Mouse (Mus musculus) limb, embryonic 15.5 days (tissue): ENCODE data around the gene Lrrc63. TPM values are rescaled to one million over a fixed set of nuclear protein-coding genes. Genes with fewer than 3 reads are reported as not detected.
A peak's percentile ranks its signal among the peaks of the same experiment; 100 is the strongest.

ENCODE experiments used
- ATAC-seq: fragments of 200-750 bp; cut with Nextera tagmentation; 2 replicates; pipeline ENCODE4 v1.8.0; 2017; ENCODE audit warnings: low read depth, moderate TSS enrichment; ENCODE audit not compliant: insufficient number of reproducible peaks, low FRiP score, low TSS enrichment
- H3K27ac ChIP-seq: fragments of 300-500 bp; sonication (generic); 2 replicates; pipeline ENCODE4 v1.5.1; 2015; ENCODE audit warnings: moderate library complexity, mild to moderate bottlenecking, inconsistent platforms
- H3K27me3 ChIP-seq: fragments of 300-500 bp; sonication (generic); 2 replicates; pipeline ENCODE4 v1.6.1; 2015; ENCODE audit warnings: inconsistent platforms
- H3K36me3 ChIP-seq: fragments of 300-500 bp; sonication (generic); 2 replicates; pipeline ENCODE4 v1.6.1; 2015; ENCODE audit warnings: inconsistent platforms
- H3K4me1 ChIP-seq: fragments of 300-500 bp; sonication (generic); 2 replicates; pipeline ENCODE4 v1.6.1; 2015; ENCODE audit warnings: inconsistent platforms
- H3K4me2 ChIP-seq: fragments of 300-500 bp; sonication (generic); 2 replicates; pipeline ENCODE4 v1.6.1; 2015; ENCODE audit warnings: mild to moderate bottlenecking, inconsistent platforms
- H3K4me3 ChIP-seq: fragments of 300-500 bp; sonication (generic); 2 replicates; pipeline ENCODE4 v1.5.1; 2015; ENCODE audit warnings: mild to moderate bottlenecking, inconsistent platforms
- H3K9ac ChIP-seq: fragments of 300-500 bp; sonication (generic); 2 replicates; pipeline ENCODE4 v1.6.1; 2015; ENCODE audit warnings: inconsistent platforms
- H3K9me3 ChIP-seq: fragments of 300-500 bp; sonication (generic); 2 replicates; pipeline ENCODE4 v1.6.1; 2016; ENCODE audit warnings: inconsistent platforms
- WGBS: fragments of 180-500 bp; shearing (Covaris S2); methylation state at CpG from one replicate; pipeline ENCODE4 v1.1.7; 2015; 5-methylcytosine and 5-hydroxymethylcytosine counted together
- polyA plus RNA-seq: library from polyadenylated mRNA; unstranded; fragments of >200 nt; fragmentation: Nextera tagmentation; extraction: Ambion mirVana; gene quantifications from 2 replicates; pipeline ENCODE4 v1.2.1, GENCODE M21; 2015

Lrrc63 gene
- polyA plus RNA-seq, 1 experiment from 2014 or later: not detected

- Histone ChIP-seq H3K4me2 (peak overlapping the region; percentile 94), H3K27ac (no peak overlapping the region), H3K9ac (no peak overlapping the region), H3K27me3 (no peaks in the 10 kb centered on the region), H3K36me3 (no peaks in the 10 kb centered on the region), H3K4me1 (peaks cover 7% of the 10 kb centered on the region; the same call in 1 of the 2 replicates), H3K4me3 (peak overlapping the region; percentile 58), H3K9me3 (no peaks in the 10 kb centered on the region)
- no peak for ATAC-seq
- 2% methylated on average over 12 of the region's 12 CpGs for WGBS
Observed at GRCm38 (mm10) chr14:75131324-75131935, 749 bp upstream of the Lrrc63 start.

- no peaks in the 10 kb centered on the region for H3K36me3 ChIP-seq
- WGBS: 74% methylated on average over 8 of the region's 8 CpGs
- H3K9me3 ChIP-seq: no peaks in the 10 kb centered on the region
- ATAC-seq: no peak
- no peak overlapping the region for H3K4me3 ChIP-seq
- no peak overlapping the region for H3K9ac ChIP-seq
- H3K4me1 ChIP-seq: no peaks in the 10 kb centered on the region
- no peak overlapping the region for H3K27ac ChIP-seq
- no peaks in the 10 kb centered on the region for H3K27me3 ChIP-seq
- no peak overlapping the region for H3K4me2 ChIP-seq
Observed at GRCm38 (mm10) chr14:75121658-75122057, 9.0 kb downstream of the Lrrc63 start.

GRCm38 (mm10) chr14:75102956-75103355 is 27.7 kb downstream of the Lrrc63 start:
- Histone ChIP-seq H3K4me1 (no peaks in the 10 kb centered on the region), H3K27me3 (no peaks in the 10 kb centered on the region), H3K4me2 (no peak overlapping the region), H3K36me3 (no peaks in the 10 kb centered on the region), H3K4me3 (no peak overlapping the region), H3K9me3 (no peaks in the 10 kb centered on the region), H3K27ac (no peak overlapping the region), H3K9ac (no peak overlapping the region)
- WGBS: 86% methylated on average over 5 of the region's 5 CpGs
- no peak for ATAC-seq

- Histone ChIP-seq H3K27me3 (no peaks in the 10 kb centered on the region), H3K4me1 (no peaks in the 10 kb centered on the region), H3K27ac (no peak overlapping the region), H3K4me2 (no peak overlapping the region), H3K36me3 (no peaks in the 10 kb centered on the region), H3K9ac (no peak overlapping the region), H3K4me3 (no peak overlapping the region), H3K9me3 (no peaks in the 10 kb centered on the region)
- no peak for ATAC-seq
- 80% methylated on average over 6 of the region's 6 CpGs for WGBS
Observed at GRCm38 (mm10) chr14:75077946-75078345, 52.7 kb downstream of the Lrrc63 start.

- 75% methylated on average over 10 of the region's 10 CpGs for WGBS
- no peak overlapping the region for H3K9ac ChIP-seq
- H3K9me3 ChIP-seq: no peaks in the 10 kb centered on the region
- no peaks in the 10 kb centered on the region for H3K4me1 ChIP-seq
- no peaks in the 10 kb centered on the region for H3K27me3 ChIP-seq
- no peaks in the 10 kb centered on the region for H3K36me3 ChIP-seq
- no peak overlapping the region for H3K4me3 ChIP-seq
- H3K4me2 ChIP-seq: no peak overlapping the region
- no peak overlapping the region for H3K27ac ChIP-seq
- ATAC-seq: no peak
Observed at GRCm38 (mm10) chr14:75075299-75076180, 55.1 kb downstream of the Lrrc63 start.

- Histone ChIP-seq H3K36me3 (no peaks in the 10 kb centered on the region), H3K4me1 (no peaks in the 10 kb centered on the region), H3K9me3 (no peaks in the 10 kb centered on the region), H3K4me2 (no peak overlapping the region), H3K9ac (no peak overlapping the region), H3K4me3 (no peak overlapping the region), H3K27ac (no peak overlapping the region), H3K27me3 (no peaks in the 10 kb centered on the region)
- WGBS: 88% methylated on average over 15 of the region's 15 CpGs
- no peak for ATAC-seq
Observed at GRCm38 (mm10) chr14:75071091-75071490, 59.6 kb downstream of the Lrrc63 start.

GRCm38 (mm10) chr14:75069356-75069979 is 61.2 kb downstream of the Lrrc63 start:
- Histone ChIP-seq H3K36me3 (no peaks in the 10 kb centered on the region), H3K9me3 (no peaks in the 10 kb centered on the region), H3K4me3 (no peak overlapping the region), H3K4me2 (no peak overlapping the region), H3K9ac (no peak overlapping the region), H3K27me3 (no peaks in the 10 kb centered on the region), H3K27ac (no peak overlapping the region), H3K4me1 (no peaks in the 10 kb centered on the region)
- ATAC-seq: no peak
- 64% methylated on average over 7 of the region's 7 CpGs for WGBS

GRCm38 (mm10) chr14:75068430-75069112 is 62.1 kb downstream of the Lrrc63 start:
- H3K4me1 ChIP-seq: no peaks in the 10 kb centered on the region
- no peak for ATAC-seq
- H3K27me3 ChIP-seq: no peaks in the 10 kb centered on the region
- H3K9me3 ChIP-seq: no peaks in the 10 kb centered on the region
- H3K9ac ChIP-seq: no peak overlapping the region
- no peak overlapping the region for H3K4me3 ChIP-seq
- no peak overlapping the region for H3K4me2 ChIP-seq
- H3K27ac ChIP-seq: no peak overlapping the region
- 84% methylated on average over 19 of the region's 19 CpGs for WGBS
- H3K36me3 ChIP-seq: no peaks in the 10 kb centered on the region

GRCm38 (mm10) chr14:75065211-75065610 is 65.5 kb downstream of the Lrrc63 start:
- no peak for ATAC-seq

GRCm38 (mm10) chr14:75064520-75064919 is 66.2 kb downstream of the Lrrc63 start:
- H3K27me3 ChIP-seq: no peaks in the 10 kb centered on the region
- H3K36me3 ChIP-seq: no peaks in the 10 kb centered on the region
- no peaks in the 10 kb centered on the region for H3K9me3 ChIP-seq
- no peak for ATAC-seq
- H3K4me2 ChIP-seq: no peak overlapping the region
- H3K9ac ChIP-seq: no peak overlapping the region
- H3K4me3 ChIP-seq: no peak overlapping the region
- H3K27ac ChIP-seq: no peak overlapping the region
- WGBS: 74% methylated on average over 7 of the region's 7 CpGs
- H3K4me1 ChIP-seq: no peaks in the 10 kb centered on the region

More at GRCm38 (mm10) chr14:75065211-75065610, 65.5 kb downstream of the Lrrc63 start:
- Histone ChIP-seq H3K9me3 (no peaks in the 10 kb centered on the region), H3K27ac (no peak overlapping the region), H3K27me3 (no peaks in the 10 kb centered on the region), H3K4me1 (no peaks in the 10 kb centered on the region), H3K4me2 (no peak overlapping the region), H3K9ac (no peak overlapping the region), H3K36me3 (no peaks in the 10 kb centered on the region), H3K4me3 (no peak overlapping the region)
- 89% methylated on average over 5 of the region's 5 CpGs for WGBS

GRCm38 (mm10) chr14:75063936-75064335 is 66.7 kb downstream of the Lrrc63 start:
- ATAC-seq: no peak

More at GRCm38 (mm10) chr14:75063936-75064335, 66.7 kb downstream of the Lrrc63 start:
- Histone ChIP-seq H3K36me3 (no peaks in the 10 kb centered on the region), H3K9me3 (no peaks in the 10 kb centered on the region), H3K27ac (no peak overlapping the region), H3K4me3 (no peak overlapping the region), H3K4me2 (no peak overlapping the region), H3K4me1 (no peaks in the 10 kb centered on the region), H3K27me3 (no peaks in the 10 kb centered on the region), H3K9ac (no peak overlapping the region)
- 90% methylated on average over 8 of the region's 8 CpGs for WGBS
